Mouse (Mus musculus): ENCODE measurements around the gene Crk. TPM values are rescaled to one million over a fixed set of nuclear protein-coding genes. Genes with fewer than 3 reads are reported as not detected.

The Crk gene
- total and polyA plus RNA-seq, 3 experiments, result 37.8 to 44.6 (median 39.9) TPM

DNA sequence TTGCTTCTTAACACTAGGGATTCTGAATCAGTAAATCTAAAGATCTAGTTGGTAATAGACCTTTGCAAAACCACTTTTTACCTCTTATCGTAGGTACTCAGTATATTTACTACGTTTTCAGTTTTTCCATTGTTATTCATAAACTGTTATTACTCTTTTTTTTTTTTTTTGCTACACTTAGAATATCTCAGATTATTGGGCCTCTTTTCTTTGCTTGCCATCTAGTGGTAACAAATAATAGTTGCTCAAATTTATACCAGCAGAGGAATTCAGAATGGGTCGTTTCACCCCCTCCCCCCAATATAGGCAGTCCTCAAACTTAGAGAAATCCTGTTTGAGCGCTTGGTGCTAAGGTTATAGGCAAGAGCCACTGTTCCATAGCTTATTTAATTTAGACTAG is 72.0 kb downstream of the Crk start:
- no peak overlapping the region for H3K4me2 ChIP-seq (ENCODE audit: insufficient read depth, low read depth, poor library complexity, severe bottlenecking)
- no peak for DNase-seq (ENCODE audit: extremely low read depth)
- no peaks in the 10 kb centered on the region for H3K9me3 ChIP-seq (replicated peaks; ENCODE audit: low read length)
- dilution Hi-C loops (cut with MboI; ENCODE audit: extremely low pct_ligation_motif_present, extremely low pct_unique_long_range_greater_than_20kb, low sequenced_read_pairs), result no loop called here
- no peak overlapping the region for H3K4me3 ChIP-seq (replicated peaks in 1 of 3; ENCODE audit: low read depth in 2 of 3, low read length in 2 of 3, poor library complexity in 1 of 3)
- no peak overlapping the region for H3K9ac ChIP-seq (ENCODE audit: insufficient read depth, low read depth)
- no peaks in the 10 kb centered on the region for H3K27me3 ChIP-seq (replicated peaks)
- H3K36me3 ChIP-seq (replicated peaks in 1 of 2; ENCODE audit: control insufficient read depth in 1 of 2, insufficient read depth in 1 of 2, low read length in 1 of 2), result peaks cover 38 to 83% of the 10 kb centered on the region in 2 experiments
- H3K4me1 ChIP-seq (ENCODE audit: control insufficient read depth in 1 of 2, insufficient read depth in 2 of 2), result peaks cover 7 to 74% of the 10 kb centered on the region in 2 experiments
- no peak overlapping the region for H3K27ac ChIP-seq (ENCODE audit: insufficient read depth, low read depth)
- peaks cover 99% of the 10 kb centered on the region for H3K79me2 ChIP-seq (replicated peaks; ENCODE audit: control insufficient read depth, extremely low read depth, insufficient read depth, poor library complexity, severe bottlenecking)
- in situ Hi-C loops (cut with MboI; ENCODE audit: low pct_ligation_motif_present, low pct_unique_long_range_greater_than_20kb, low sequenced_read_pairs), result no loop called here
- peak; percentile 92 for TF ChIP-seq ZNF384 (IDR thresholded peaks at IDR 0.05; ENCODE audit: low read depth, low read length)
- no peak for TF ChIP-seq EP300 (IDR thresholded peaks at IDR 0.05; ENCODE audit: low read length)
- TF ChIP-seq RAD21 (IDR thresholded peaks at IDR 0.05; ENCODE audit: low read depth, low read length), result peak; percentile 50
- TF ChIP-seq CTCF (conservative IDR thresholded peaks at IDR 0.05 in 1 of 2, IDR thresholded peaks at IDR 0.05 in 1 of 2; ENCODE audit: low read depth in 2 of 2, low read length in 2 of 2), result peak in 1 of 2 experiments; percentile 56; a peak in 2 of 4 replicates
- peak; percentile 26; the same call in 1 of the 2 replicates for TF ChIP-seq SMC3 (IDR thresholded peaks at IDR 0.05; ENCODE audit: low read depth, low read length)
- no peak for TF ChIP-seq ETS1 (conservative IDR thresholded peaks at IDR 0.05; ENCODE audit: low read depth, low read length)
- TF ChIP-seq ELF1 (IDR thresholded peaks at IDR 0.05; ENCODE audit: low read depth, low read length), result no peak

Other genes starting within 250 kb of the Crk start
- 0.08 TPM in 1 of 2 replicates, not detected in the other for gene Serpinf2, start 239.7 kb upstream of the Crk start, total RNA-seq (2012; rRNA removed)
- 0.11 TPM in 1 of 2 replicates, not detected in the other for gene Serpinf2, start 239.7 kb upstream of the Crk start, total RNA-seq (2014; rRNA removed)
- gene Serpinf2, start 239.7 kb upstream of the Crk start, polyA plus RNA-seq (2012; ENCODE audit: insufficient read length, low read depth), result 0.26 TPM in 1 of 2 replicates, not detected in the other
- gene Wdr81, start 224.5 kb upstream of the Crk start, total RNA-seq (2012; rRNA removed), result 14.3 and 16.3 TPM in 2 replicates
- gene Wdr81, start 224.5 kb upstream of the Crk start, total RNA-seq (2014; rRNA removed), result 3.0 and 3.1 TPM in 2 replicates
- gene Wdr81, start 224.5 kb upstream of the Crk start, polyA plus RNA-seq (2012; ENCODE audit: insufficient read length, low read depth), result 12.7 and 13.7 TPM in 2 replicates
- 0.17 and 0.81 TPM in 2 replicates for gene Tlcd2, start 217.5 kb upstream of the Crk start, total RNA-seq (2012; rRNA removed)
- not detected in 2 replicates for gene Tlcd2, start 217.5 kb upstream of the Crk start, total RNA-seq (2014; rRNA removed)
- 0.40 and 0.86 TPM in 2 replicates for gene Tlcd2, start 217.5 kb upstream of the Crk start, polyA plus RNA-seq (2012; ENCODE audit: insufficient read length, low read depth)
- gene Prpf8, start 192.4 kb upstream of the Crk start, total RNA-seq (2012; rRNA removed), result 246 and 255 TPM in 2 replicates
- 168 and 187 TPM in 2 replicates for gene Prpf8, start 192.4 kb upstream of the Crk start, total RNA-seq (2014; rRNA removed)
- gene Prpf8, start 192.4 kb upstream of the Crk start, polyA plus RNA-seq (2012; ENCODE audit: insufficient read length, low read depth), result 298 and 345 TPM in 2 replicates
- gene Rilp, start 169.2 kb upstream of the Crk start, total RNA-seq (2012; rRNA removed), result 0.63 and 0.72 TPM in 2 replicates
- gene Rilp, start 169.2 kb upstream of the Crk start, total RNA-seq (2014; rRNA removed), result 0.17 and 0.31 TPM in 2 replicates
- 0.76 and 1.1 TPM in 2 replicates for gene Rilp, start 169.2 kb upstream of the Crk start, polyA plus RNA-seq (2012; ENCODE audit: insufficient read length, low read depth)
- gene Scarf1, start 165.7 kb upstream of the Crk start, total RNA-seq (2012; rRNA removed), result 0.59 and 0.76 TPM in 2 replicates
- 0.24 and 0.28 TPM in 2 replicates for gene Scarf1, start 165.7 kb upstream of the Crk start, total RNA-seq (2014; rRNA removed)
- gene Scarf1, start 165.7 kb upstream of the Crk start, polyA plus RNA-seq (2012; ENCODE audit: insufficient read length, low read depth), result 0.76 and 0.90 TPM in 2 replicates
- 6.5 and 8.9 TPM in 2 replicates for gene Slc43a2, start 147.6 kb upstream of the Crk start, total RNA-seq (2012; rRNA removed)
- gene Slc43a2, start 147.6 kb upstream of the Crk start, total RNA-seq (2014; rRNA removed), result 3.5 and 5.0 TPM in 2 replicates
- gene Slc43a2, start 147.6 kb upstream of the Crk start, polyA plus RNA-seq (2012; ENCODE audit: insufficient read length, low read depth), result 6.8 and 8.8 TPM in 2 replicates
- gene Pitpna, start 91.2 kb upstream of the Crk start, total RNA-seq (2012; rRNA removed), result 61.8 and 75.8 TPM in 2 replicates
- gene Pitpna, start 91.2 kb upstream of the Crk start, total RNA-seq (2014; rRNA removed), result 80.7 and 84.6 TPM in 2 replicates
- 243 and 290 TPM in 2 replicates for gene Pitpna, start 91.2 kb upstream of the Crk start, polyA plus RNA-seq (2012; ENCODE audit: insufficient read length, low read depth)
- 25.5 and 31.2 TPM in 2 replicates for gene Inpp5k, start 48.3 kb upstream of the Crk start, total RNA-seq (2012; rRNA removed)
- 40.7 and 41.9 TPM in 2 replicates for gene Inpp5k, start 48.3 kb upstream of the Crk start, total RNA-seq (2014; rRNA removed)
- 30.5 and 35.6 TPM in 2 replicates for gene Inpp5k, start 48.3 kb upstream of the Crk start, polyA plus RNA-seq (2012; ENCODE audit: insufficient read length, low read depth)
- gene Myo1c, start 28.8 kb upstream of the Crk start, total RNA-seq (2012; rRNA removed), result 41.1 and 47.3 TPM in 2 replicates
- gene Myo1c, start 28.8 kb upstream of the Crk start, total RNA-seq (2014; rRNA removed), result 21.9 and 24.8 TPM in 2 replicates
- gene Myo1c, start 28.8 kb upstream of the Crk start, polyA plus RNA-seq (2012; ENCODE audit: insufficient read length, low read depth), result 46.6 and 52.0 TPM in 2 replicates
- 348 and 421 TPM in 2 replicates for gene Ywhae, start 53.6 kb downstream of the Crk start, total RNA-seq (2012; rRNA removed)
- 129 and 130 TPM in 2 replicates for gene Ywhae, start 53.6 kb downstream of the Crk start, total RNA-seq (2014; rRNA removed)
- 1,436 and 1,665 TPM in 2 replicates for gene Ywhae, start 53.6 kb downstream of the Crk start, polyA plus RNA-seq (2012; ENCODE audit: insufficient read length, low read depth)
- 0.04 TPM in 1 of 2 replicates, not detected in the other for gene Doc2b, start 116.8 kb downstream of the Crk start, total RNA-seq (2012; rRNA removed)
- gene Doc2b, start 116.8 kb downstream of the Crk start, total RNA-seq (2014; rRNA removed), result not detected in 2 replicates
- gene Doc2b, start 116.8 kb downstream of the Crk start, polyA plus RNA-seq (2012; ENCODE audit: insufficient read length, low read depth), result not detected in 2 replicates

Data from CH12.LX (cell line).